Mouse (Mus musculus) liver, postnatal 0 days (tissue): ENCODE results near the gene Mroh7. TPM values are rescaled to one million over a fixed set of nuclear protein-coding genes. Genes with fewer than 3 reads are reported as not detected.

Source experiments
- ATAC-seq: fragments of 200-750 bp; cut with Nextera tagmentation; 2 replicates; pipeline ENCODE4 v1.8.0; 2017; ENCODE audit warnings: mild to moderate bottlenecking, moderate library complexity
- DNase-seq: peaks from one replicate; pipeline ENCODE4 v3.0.0-alpha.2; 2016
- H3K27ac ChIP-seq: fragments of 300-500 bp; sonication (generic); 2 replicates; pipeline ENCODE4 v1.5.1; 2014; ENCODE audit warnings: antibody characterized with exemption, moderate library complexity, mild to moderate bottlenecking, low read depth
- H3K27me3 ChIP-seq: fragments of 300-500 bp; sonication (generic); 2 replicates; pipeline ENCODE4 v1.6.1; 2014; ENCODE audit warnings: low read length, control low read depth, mixed read lengths; ENCODE audit not compliant: insufficient read depth
- H3K36me3 ChIP-seq: fragments of 300-500 bp; sonication (generic); replicated peaks from 2 replicates; pipeline ENCODE4 v1.6.1; 2014; ENCODE audit warnings: mild to moderate bottlenecking, control low read depth, low read length, moderate library complexity, mixed read lengths; ENCODE audit not compliant: insufficient read depth
- H3K4me1 ChIP-seq: fragments of 300-500 bp; sonication (generic); 2 replicates; pipeline ENCODE4 v1.6.1; 2014; ENCODE audit warnings: antibody characterized with exemption, mild to moderate bottlenecking, control low read depth; ENCODE audit not compliant: insufficient read depth
- H3K4me2 ChIP-seq: fragments of 300-500 bp; sonication (generic); 2 replicates; pipeline ENCODE4 v1.6.1; 2014; ENCODE audit warnings: low read depth, mild to moderate bottlenecking, low read length, moderate library complexity, mixed read lengths
- H3K4me3 ChIP-seq: fragments of 300-500 bp; sonication (generic); 2 replicates; pipeline ENCODE4 v1.5.1; 2014; ENCODE audit warnings: low read depth, low read length
- H3K9ac ChIP-seq: fragments of 300-500 bp; sonication (generic); replicated peaks from 2 replicates; pipeline ENCODE4 v1.6.1; 2014; ENCODE audit warnings: mild to moderate bottlenecking, moderate library complexity
- H3K9me3 ChIP-seq: fragments of 300-500 bp; sonication (generic); 2 replicates; pipeline ENCODE4 v1.6.1; 2016; ENCODE audit warnings: mild to moderate bottlenecking, control low read depth, low read length, mixed read lengths
- CTCF ChIP-seq: sonication (generic); IDR thresholded peaks from 2 replicates; pipeline ENCODE4 v1.5.1; 2016; ENCODE audit warnings: antibody characterized with exemption, low read depth
- EP300 ChIP-seq: IDR thresholded peaks from 2 replicates; pipeline ENCODE4 v1.6.1; 2016; ENCODE audit warnings: antibody characterized with exemption, low read depth, mild to moderate bottlenecking
- WGBS: fragments of 180-500 bp; shearing (Covaris S2); extraction: QIAGEN DNeasy Blood & Tissue Kit; methylation state at CpG from one replicate; pipeline ENCODE4 v1.1.7; 2014; ENCODE audit not compliant: insufficient replicate concordance; 5-methylcytosine and 5-hydroxymethylcytosine counted together
- polyA plus RNA-seq: library from polyadenylated mRNA; unstranded; fragments of >200 nt; fragmentation: Nextera tagmentation; extraction: Ambion mirVana; gene quantifications from 2 replicates; pipeline ENCODE4 v1.2.1, GENCODE M21; 2015

The Mroh7 gene
- polyA plus RNA-seq, 1 experiment from 2014 or later, result 0.07 TPM

GRCm38 (mm10) chr4:106733636-106734035, 2.9 kb upstream of the Mroh7 start, which contains the start of gene Fam151a:
Gene Fam151a, plus strand, starts transcription at chr4:106733889.
- no peaks in the 10 kb centered on the region for H3K4me1 ChIP-seq
- no peak for ATAC-seq
- H3K4me3 ChIP-seq, result no peak within 1 kb of the TSS
- no peak within 1 kb of the TSS for H3K9ac ChIP-seq
- WGBS, result 63% methylated on average over 4 of the region's 4 CpGs
- no peaks in the 10 kb centered on the region for H3K9me3 ChIP-seq
- H3K36me3 ChIP-seq, result no peaks in the 10 kb centered on the region
- no peak for DNase-seq
- H3K27me3 ChIP-seq, result no peaks in the 10 kb centered on the region
- no peak within 1 kb of the TSS for H3K27ac ChIP-seq
- H3K4me2 ChIP-seq, result no peak within 1 kb of the TSS
- TF ChIP-seq EP300 (no peak), CTCF (no peak)

GRCm38 (mm10) chr4:106720631-106721030, 10.1 kb downstream of the Mroh7 start:
- Histone ChIP-seq H3K27ac (no peak overlapping the region), H3K4me2 (no peak overlapping the region), H3K4me3 (no peak overlapping the region), H3K4me1 (no peaks in the 10 kb centered on the region), H3K9ac (no peak overlapping the region), H3K9me3 (no peaks in the 10 kb centered on the region), H3K27me3 (no peaks in the 10 kb centered on the region), H3K36me3 (no peaks in the 10 kb centered on the region)
- ATAC-seq, result no peak
- WGBS, result 72% methylated on average over 4 of the region's 4 CpGs
- no peak for DNase-seq
- no peak for TF ChIP-seq CTCF
- TF ChIP-seq EP300, result no peak

DNA sequence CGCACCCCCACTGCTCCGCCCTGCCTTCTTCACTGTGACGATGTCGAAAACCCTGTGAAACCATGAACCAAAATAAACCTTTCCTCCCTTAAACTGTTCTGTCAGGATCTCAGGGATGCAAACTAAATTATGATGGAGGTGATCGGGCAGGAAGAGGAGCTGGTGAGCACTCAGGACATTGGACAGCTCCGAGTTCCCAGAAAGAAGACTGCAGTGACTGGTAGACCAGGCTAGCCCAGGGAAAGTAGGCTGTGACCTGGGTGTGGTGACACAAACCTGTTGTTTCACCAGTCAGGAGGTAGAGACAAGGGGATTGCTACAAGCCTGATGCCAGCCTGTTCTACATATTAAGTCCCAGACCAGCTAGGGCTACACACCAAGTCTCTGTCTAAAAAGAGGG, 17.1 kb downstream of the Mroh7 start:
- H3K4me3 ChIP-seq, result no peak overlapping the region

GRCm38 (mm10) chr4:106708408-106708807, 22.3 kb downstream of the Mroh7 start:
- peak; percentile 62 for ATAC-seq
- Histone ChIP-seq H3K9ac (no peak overlapping the region), H3K9me3 (no peaks in the 10 kb centered on the region), H3K27ac (no peak overlapping the region), H3K4me2 (peak overlapping the region; percentile 44), H3K36me3 (no peaks in the 10 kb centered on the region), H3K4me3 (no peak overlapping the region), H3K4me1 (no peaks in the 10 kb centered on the region), H3K27me3 (0 out of 2 replicates have a peak, but pooled peaks cover 3% of the 10 kb centered on the region)
- 1% methylated on average over 8 of the region's 8 CpGs for WGBS
- TF ChIP-seq EP300 (no peak), CTCF (peak; percentile 96)
- DNase-seq, result peak; percentile 89

More for the DNA sequence above, 17.1 kb downstream of the Mroh7 start:
- Histone ChIP-seq H3K9ac (no peak overlapping the region), H3K27ac (no peak overlapping the region), H3K4me2 (no peak overlapping the region), H3K4me1 (no peaks in the 10 kb centered on the region), H3K36me3 (no peaks in the 10 kb centered on the region), H3K27me3 (0 out of 2 replicates have a peak, but pooled peaks cover 3% of the 10 kb centered on the region), H3K9me3 (no peaks in the 10 kb centered on the region)
- ATAC-seq (no peak), DNase-seq (no peak)
- no peak for TF ChIP-seq CTCF
- no peak for TF ChIP-seq EP300
- 72% methylated on average over 6 of the region's 6 CpGs for WGBS

GRCm38 (mm10) chr4:106707957-106708356, 22.8 kb downstream of the Mroh7 start:
- H3K4me2 ChIP-seq, result peak overlapping the region; percentile 44
- H3K9ac ChIP-seq, result no peak overlapping the region
- no peak overlapping the region for H3K27ac ChIP-seq
- H3K27me3 ChIP-seq, result 0 out of 2 replicates have a peak, but pooled peaks cover 3% of the 10 kb centered on the region
- H3K9me3 ChIP-seq, result no peaks in the 10 kb centered on the region
- no peak overlapping the region for H3K4me3 ChIP-seq
- DNase-seq, result no peak
- no peaks in the 10 kb centered on the region for H3K4me1 ChIP-seq
- ATAC-seq, result peak; percentile 43; the same call in 1 of the 2 replicates
- H3K36me3 ChIP-seq, result no peaks in the 10 kb centered on the region
- 36% methylated on average over 5 of the region's 5 CpGs for WGBS
- TF ChIP-seq CTCF, result no peak
- no peak for TF ChIP-seq EP300

DNA sequence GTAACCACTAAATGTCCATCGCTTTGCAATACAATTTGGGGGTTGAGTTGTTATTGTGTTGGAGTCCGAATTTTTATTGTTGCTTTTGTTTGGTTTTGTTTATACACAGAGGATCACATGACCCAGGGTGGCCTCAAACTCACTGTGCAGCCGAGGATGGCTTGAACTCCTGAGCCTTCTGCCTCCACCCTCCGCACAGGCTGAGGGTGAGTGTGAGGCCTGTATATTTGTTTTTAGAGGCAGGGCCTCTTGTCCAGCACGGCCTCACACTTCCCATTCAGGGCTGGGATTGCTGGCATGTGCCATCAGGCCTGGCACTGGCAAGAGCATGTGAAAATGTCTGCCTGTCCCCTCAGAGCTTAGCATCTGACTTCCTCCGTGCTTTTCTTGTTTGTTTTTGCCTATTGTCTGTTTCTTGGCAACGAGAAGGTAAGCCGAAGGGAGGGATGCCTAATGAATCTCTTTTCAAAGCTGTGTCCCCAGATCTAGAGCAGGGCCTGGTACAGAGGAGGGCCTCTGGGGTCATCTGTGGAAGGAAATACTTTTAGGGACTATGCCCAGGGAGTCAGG, 25.5 kb downstream of the Mroh7 start:
- Histone ChIP-seq H3K36me3 (no peaks in the 10 kb centered on the region), H3K9ac (no peak overlapping the region), H3K4me2 (no peak overlapping the region), H3K9me3 (no peaks in the 10 kb centered on the region), H3K27me3 (0 out of 2 replicates have a peak, but pooled peaks cover 3% of the 10 kb centered on the region), H3K27ac (no peak overlapping the region), H3K4me1 (no peaks in the 10 kb centered on the region), H3K4me3 (no peak overlapping the region)
- ATAC-seq (no peak), DNase-seq (no peak)
- TF ChIP-seq EP300 (no peak), CTCF (no peak)
- WGBS, result 55% methylated on average over 8 of the region's 8 CpGs
